Mouse (Mus musculus): ENCODE results near the gene Asic2.

Asic2 gene

DNA sequence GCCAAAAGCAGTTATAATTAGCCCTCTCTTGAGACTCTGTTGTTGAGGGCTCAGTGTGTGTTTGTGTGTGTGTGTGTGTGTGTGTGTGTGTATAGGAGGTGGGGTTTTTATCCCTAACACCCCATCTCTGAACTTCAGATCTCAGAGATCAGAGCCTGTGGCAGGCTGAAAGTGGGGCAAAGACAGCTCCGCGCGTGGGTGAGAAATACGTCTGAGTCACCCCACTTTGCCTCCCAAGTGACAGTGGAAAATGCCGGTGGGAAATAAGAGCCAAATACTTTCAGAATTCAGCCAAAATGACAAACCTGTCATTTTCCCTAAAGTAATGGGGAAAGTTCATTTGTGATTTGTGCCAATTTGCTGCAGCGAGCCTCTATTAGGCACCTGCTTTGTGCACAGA lies 779.2 kb downstream of the Asic2 start:
- no peaks in the 10 kb centered on the region for H3K9me3 ChIP-seq (ENCODE audit: low read length)
- no peak overlapping the region for H3K4me3 ChIP-seq (replicated peaks; ENCODE audit: low read length)
- peaks cover 39% of the 10 kb centered on the region for H3K27me3 ChIP-seq (ENCODE audit: insufficient read depth, low read length)
- peaks cover 6% of the 10 kb centered on the region for H3K4me1 ChIP-seq (replicated peaks; ENCODE audit: low read depth, low read length)
- no peak for TF ChIP-seq CTCF (conservative IDR thresholded peaks at IDR 0.05; ENCODE audit: low read length)
- TF ChIP-seq NANOG (IDR thresholded peaks at IDR 0.05; ENCODE audit: borderline replicate concordance, low read length), result no peak
- H3K36me3 ChIP-seq (ENCODE audit: insufficient read depth, low read length), result no peaks in the 10 kb centered on the region

DNA sequence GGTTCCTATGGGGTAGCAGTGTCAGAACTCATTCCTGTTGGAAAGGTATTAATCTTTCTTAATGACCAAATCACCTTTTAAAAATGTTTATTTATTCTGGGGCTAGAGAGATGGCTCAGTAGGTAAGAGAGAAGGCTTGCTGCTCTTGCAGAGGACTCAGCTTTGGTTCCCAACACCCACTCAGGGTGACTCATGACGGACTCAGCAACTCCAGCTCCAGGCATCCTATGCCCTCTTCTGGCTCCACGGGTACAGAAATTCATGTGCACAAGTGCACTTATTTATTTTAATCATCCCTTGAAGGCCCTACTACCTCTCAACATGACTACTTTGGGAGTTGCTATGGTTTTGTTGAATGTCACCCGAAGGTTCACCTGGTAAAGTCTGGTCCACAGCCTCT lies 780.4 kb downstream of the Asic2 start:
- H3K4me1 ChIP-seq (replicated peaks; ENCODE audit: low read depth, low read length), result peaks cover 3% of the 10 kb centered on the region; the same call in 1 of the 2 replicates
- H3K4me3 ChIP-seq (replicated peaks; ENCODE audit: low read length), result no peak overlapping the region
- H3K27me3 ChIP-seq (ENCODE audit: insufficient read depth, low read length), result peaks cover 29% of the 10 kb centered on the region
- TF ChIP-seq POU5F1 (IDR thresholded peaks at IDR 0.05; ENCODE audit: borderline replicate concordance, low read length) (no peak), NANOG (IDR thresholded peaks at IDR 0.05; ENCODE audit: borderline replicate concordance, low read length) (no peak), CTCF (conservative IDR thresholded peaks at IDR 0.05; ENCODE audit: low read length) (no peak)
- H3K36me3 ChIP-seq (ENCODE audit: insufficient read depth, low read length), result no peaks in the 10 kb centered on the region
- H3K9me3 ChIP-seq (ENCODE audit: low read length), result no peaks in the 10 kb centered on the region

DNA sequence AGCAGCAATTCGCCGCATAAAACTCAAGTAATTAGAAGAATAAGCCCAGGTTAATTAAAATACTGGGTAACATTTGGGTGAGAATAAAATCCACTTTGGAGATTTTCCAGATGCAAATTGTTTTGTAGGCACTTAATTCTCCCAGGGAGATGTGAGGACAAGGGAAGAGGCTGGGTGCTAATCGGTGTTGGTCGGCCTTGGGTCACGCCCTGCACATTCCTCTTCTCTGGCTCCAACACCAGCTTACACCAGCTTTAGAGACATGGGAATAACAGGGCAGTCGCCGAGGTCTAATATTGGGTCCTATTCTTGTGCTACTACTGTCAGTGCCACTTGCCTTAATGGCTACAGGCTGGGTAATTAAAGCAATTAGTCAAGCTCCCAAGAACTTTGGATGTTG lies 783.5 kb downstream of the Asic2 start:
- no peak for TF ChIP-seq CTCF (conservative IDR thresholded peaks at IDR 0.05; ENCODE audit: low read length)
- no peak for TF ChIP-seq NANOG (IDR thresholded peaks at IDR 0.05; ENCODE audit: borderline replicate concordance, low read length)
- no peak for TF ChIP-seq POU5F1 (IDR thresholded peaks at IDR 0.05; ENCODE audit: borderline replicate concordance, low read length)
- Histone ChIP-seq H3K9me3 (ENCODE audit: low read length) (no peaks in the 10 kb centered on the region), H3K36me3 (ENCODE audit: insufficient read depth, low read length) (no peaks in the 10 kb centered on the region), H3K4me3 (replicated peaks; ENCODE audit: low read length) (no peak overlapping the region), H3K4me1 (replicated peaks; ENCODE audit: low read depth, low read length) (peaks cover 3% of the 10 kb centered on the region; the same call in 1 of the 2 replicates), H3K27me3 (ENCODE audit: insufficient read depth, low read length) (peaks cover 9% of the 10 kb centered on the region; the same call in 1 of the 2 replicates)

DNA sequence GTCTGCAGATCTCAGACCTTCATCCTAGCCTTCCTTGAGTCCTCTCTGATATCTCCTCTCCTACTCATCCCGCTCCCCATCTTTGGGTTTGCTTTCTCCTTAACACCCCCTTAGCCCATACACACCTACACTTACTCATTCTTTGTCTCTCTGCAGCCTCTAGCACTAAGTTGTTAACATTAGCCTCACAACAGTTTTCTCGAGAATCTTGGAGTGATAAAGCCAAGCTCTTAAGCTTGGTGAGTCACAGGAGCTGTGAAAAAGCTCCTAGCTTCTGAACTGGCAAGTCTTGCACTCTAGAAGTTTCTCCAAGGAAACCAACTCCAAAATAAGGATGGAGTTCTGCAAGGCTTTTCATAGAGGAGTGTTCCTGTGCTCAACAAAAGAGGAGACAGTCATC lies 803.4 kb downstream of the Asic2 start:
- no peak for TF ChIP-seq POU5F1 (IDR thresholded peaks at IDR 0.05; ENCODE audit: borderline replicate concordance, low read length)
- no peak for TF ChIP-seq NANOG (IDR thresholded peaks at IDR 0.05; ENCODE audit: borderline replicate concordance, low read length)
- TF ChIP-seq CTCF (conservative IDR thresholded peaks at IDR 0.05; ENCODE audit: low read length), result no peak
- peaks cover 11% of the 10 kb centered on the region for H3K4me1 ChIP-seq (replicated peaks; ENCODE audit: low read depth, low read length)
- H3K36me3 ChIP-seq (ENCODE audit: insufficient read depth, low read length), result no peaks in the 10 kb centered on the region
- no peak overlapping the region for H3K4me3 ChIP-seq (replicated peaks; ENCODE audit: low read length)
- peaks cover 9% of the 10 kb centered on the region; the same call in 1 of the 2 replicates for H3K9me3 ChIP-seq (ENCODE audit: low read length)
- peaks cover 16% of the 10 kb centered on the region for H3K27me3 ChIP-seq (ENCODE audit: insufficient read depth, low read length)

DNA sequence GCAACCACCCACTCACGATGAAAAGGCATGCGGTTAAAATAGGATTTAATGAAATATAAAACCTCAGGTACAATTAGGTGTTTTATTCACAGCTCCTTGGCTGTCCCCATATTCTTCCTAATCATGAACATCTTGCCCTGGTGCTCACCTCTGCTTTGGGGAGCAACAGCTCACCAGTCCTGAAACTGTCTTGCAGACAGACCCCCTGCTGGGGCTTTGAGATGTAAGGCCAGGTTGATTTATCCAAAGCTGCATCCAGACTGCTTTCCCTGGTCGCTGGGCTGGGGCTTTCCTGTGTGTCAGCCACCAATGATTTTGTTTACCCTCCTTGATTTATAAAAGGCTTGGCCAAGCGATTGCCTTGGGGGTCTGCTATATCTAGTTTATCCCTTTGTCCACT lies 805.2 kb downstream of the Asic2 start:
- TF ChIP-seq NANOG (IDR thresholded peaks at IDR 0.05; ENCODE audit: borderline replicate concordance, low read length) (no peak), CTCF (conservative IDR thresholded peaks at IDR 0.05; ENCODE audit: low read length) (no peak), POU5F1 (IDR thresholded peaks at IDR 0.05; ENCODE audit: borderline replicate concordance, low read length) (no peak)
- H3K27me3 ChIP-seq (ENCODE audit: insufficient read depth, low read length), result peaks cover 14% of the 10 kb centered on the region; the same call in 1 of the 2 replicates
- H3K9me3 ChIP-seq (ENCODE audit: low read length), result peaks cover 9% of the 10 kb centered on the region; the same call in 1 of the 2 replicates
- H3K36me3 ChIP-seq (ENCODE audit: insufficient read depth, low read length), result no peaks in the 10 kb centered on the region
- no peak overlapping the region for H3K4me3 ChIP-seq (replicated peaks; ENCODE audit: low read length)
- peaks cover 15% of the 10 kb centered on the region for H3K4me1 ChIP-seq (replicated peaks; ENCODE audit: low read depth, low read length)

DNA sequence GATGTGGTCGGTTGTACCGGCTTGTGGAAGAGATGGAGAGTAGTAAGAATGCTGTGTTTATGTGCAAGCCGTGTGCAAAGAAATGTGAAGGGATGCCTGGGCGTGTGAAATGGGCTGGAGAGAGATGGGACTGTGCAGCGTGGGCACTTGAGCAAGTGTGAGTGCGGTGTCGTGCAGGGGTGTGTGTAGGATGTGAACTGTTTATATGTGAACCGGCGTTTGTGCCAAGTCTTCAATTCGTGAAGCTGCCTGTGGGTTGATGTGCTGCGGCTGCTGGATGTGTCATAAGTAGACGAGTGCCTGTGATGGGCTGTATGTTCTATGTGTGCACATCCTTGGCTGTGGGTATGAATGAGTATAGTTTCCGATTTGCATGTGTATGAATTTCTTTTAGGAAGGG lies 814.4 kb downstream of the Asic2 start:
- Histone ChIP-seq H3K9me3 (ENCODE audit: low read length) (no peaks in the 10 kb centered on the region), H3K27me3 (ENCODE audit: insufficient read depth, low read length) (peaks cover 71% of the 10 kb centered on the region), H3K4me1 (replicated peaks; ENCODE audit: low read depth, low read length) (peaks cover 17% of the 10 kb centered on the region), H3K36me3 (ENCODE audit: insufficient read depth, low read length) (no peaks in the 10 kb centered on the region), H3K4me3 (replicated peaks; ENCODE audit: low read length) (peak overlapping the region; percentile 83; the same call in 1 of the 2 replicates)
- TF ChIP-seq POU5F1 (IDR thresholded peaks at IDR 0.05; ENCODE audit: borderline replicate concordance, low read length) (no peak), NANOG (IDR thresholded peaks at IDR 0.05; ENCODE audit: borderline replicate concordance, low read length) (no peak)

DNA sequence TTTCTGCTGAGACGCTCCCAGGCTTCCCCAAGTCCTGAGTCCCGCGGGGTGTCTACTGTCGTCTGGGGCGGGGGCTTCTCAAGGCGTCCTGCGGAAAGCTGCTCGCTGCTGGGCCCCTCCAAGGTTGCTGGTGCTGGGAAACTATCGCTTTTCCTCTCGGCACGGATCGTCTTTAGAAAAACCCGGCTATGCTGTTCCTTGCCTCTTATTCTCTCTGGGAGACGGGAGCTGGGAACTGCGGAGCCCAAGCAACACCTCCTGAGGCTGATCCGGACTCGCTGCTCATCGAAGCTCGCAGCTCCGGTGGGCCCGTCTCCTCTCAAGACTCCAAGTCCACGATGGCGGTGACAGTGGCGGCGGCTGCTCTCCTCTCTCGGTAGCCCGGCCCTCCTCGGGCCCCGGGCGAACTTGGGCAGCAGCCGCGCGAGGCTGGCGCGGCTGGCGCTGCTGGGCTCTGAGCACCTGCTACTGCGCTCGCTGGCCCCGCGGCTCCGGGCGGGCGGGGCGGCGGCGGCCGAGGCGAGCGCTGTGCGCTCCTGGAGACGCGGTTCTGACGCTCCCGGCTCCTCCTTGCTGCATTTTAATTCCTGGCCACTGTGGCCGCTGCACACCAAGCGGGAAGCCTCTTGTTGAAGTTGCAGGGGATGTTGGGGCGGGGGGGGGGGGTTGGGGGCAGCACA lies 815.0 kb downstream of the Asic2 start:
- peak overlapping the region; percentile 83 for H3K4me3 ChIP-seq (replicated peaks; ENCODE audit: low read length)
- H3K9me3 ChIP-seq (ENCODE audit: low read length), result no peaks in the 10 kb centered on the region
- no peak for TF ChIP-seq POU5F1 (IDR thresholded peaks at IDR 0.05; ENCODE audit: borderline replicate concordance, low read length)
- TF ChIP-seq NANOG (IDR thresholded peaks at IDR 0.05; ENCODE audit: borderline replicate concordance, low read length), result no peak
- no peak for TF ChIP-seq CTCF (conservative IDR thresholded peaks at IDR 0.05; ENCODE audit: low read length)
- peaks cover 77% of the 10 kb centered on the region for H3K27me3 ChIP-seq (ENCODE audit: insufficient read depth, low read length)
- H3K4me1 ChIP-seq (replicated peaks; ENCODE audit: low read depth, low read length), result peaks cover 17% of the 10 kb centered on the region
- H3K36me3 ChIP-seq (ENCODE audit: insufficient read depth, low read length), result no peaks in the 10 kb centered on the region

DNA sequence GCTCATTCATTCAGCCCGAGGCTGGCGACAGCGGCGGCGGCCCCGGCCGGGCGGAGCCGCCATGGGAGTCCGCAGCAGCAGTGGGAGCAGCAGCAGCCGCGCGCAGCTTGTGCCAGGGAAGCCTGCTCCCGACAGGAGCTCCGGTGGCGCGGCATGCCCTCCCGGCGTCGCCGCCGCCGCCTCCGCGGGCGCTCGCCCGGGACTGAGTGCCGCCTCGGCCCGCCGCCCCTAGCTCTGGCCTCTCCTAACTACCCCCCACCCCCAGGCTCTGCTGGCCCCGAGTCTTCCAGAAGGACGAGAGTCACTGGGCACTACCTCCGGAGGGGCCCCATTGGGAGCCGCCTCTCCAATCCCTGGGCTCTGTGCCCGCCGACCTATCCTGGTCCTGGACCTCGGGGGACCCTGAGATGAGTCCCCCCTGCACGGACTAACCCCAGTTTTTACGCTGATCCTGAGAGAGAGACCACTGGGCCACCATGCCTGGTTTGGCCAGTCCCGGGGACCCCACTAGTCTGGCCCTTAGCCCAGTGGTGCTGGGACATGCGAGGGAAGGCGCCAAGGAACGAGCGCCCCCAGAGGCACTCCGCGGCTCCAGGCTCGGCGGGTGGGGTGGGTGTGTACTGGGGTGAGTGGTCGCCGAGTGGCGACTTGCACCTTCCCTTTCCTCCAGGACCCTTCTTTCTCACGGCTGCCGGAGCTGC lies 815.6 kb downstream of the Asic2 start:
- no peaks in the 10 kb centered on the region for H3K9me3 ChIP-seq (ENCODE audit: low read length)
- TF ChIP-seq POU5F1 (IDR thresholded peaks at IDR 0.05; ENCODE audit: borderline replicate concordance, low read length) (no peak), CTCF (conservative IDR thresholded peaks at IDR 0.05; ENCODE audit: low read length) (peak; percentile 25), NANOG (IDR thresholded peaks at IDR 0.05; ENCODE audit: borderline replicate concordance, low read length) (no peak)
- peaks cover 17% of the 10 kb centered on the region for H3K4me1 ChIP-seq (replicated peaks; ENCODE audit: low read depth, low read length)
- H3K4me3 ChIP-seq (replicated peaks; ENCODE audit: low read length), result peak overlapping the region; percentile 83
- H3K27me3 ChIP-seq (ENCODE audit: insufficient read depth, low read length), result peaks cover 80% of the 10 kb centered on the region
- H3K36me3 ChIP-seq (ENCODE audit: insufficient read depth, low read length), result no peaks in the 10 kb centered on the region

All from E14TG2a.4 (cell line).